Mouse (Mus musculus): Measurements from ENCODE around the gene 9530003J23Rik.

DNA sequence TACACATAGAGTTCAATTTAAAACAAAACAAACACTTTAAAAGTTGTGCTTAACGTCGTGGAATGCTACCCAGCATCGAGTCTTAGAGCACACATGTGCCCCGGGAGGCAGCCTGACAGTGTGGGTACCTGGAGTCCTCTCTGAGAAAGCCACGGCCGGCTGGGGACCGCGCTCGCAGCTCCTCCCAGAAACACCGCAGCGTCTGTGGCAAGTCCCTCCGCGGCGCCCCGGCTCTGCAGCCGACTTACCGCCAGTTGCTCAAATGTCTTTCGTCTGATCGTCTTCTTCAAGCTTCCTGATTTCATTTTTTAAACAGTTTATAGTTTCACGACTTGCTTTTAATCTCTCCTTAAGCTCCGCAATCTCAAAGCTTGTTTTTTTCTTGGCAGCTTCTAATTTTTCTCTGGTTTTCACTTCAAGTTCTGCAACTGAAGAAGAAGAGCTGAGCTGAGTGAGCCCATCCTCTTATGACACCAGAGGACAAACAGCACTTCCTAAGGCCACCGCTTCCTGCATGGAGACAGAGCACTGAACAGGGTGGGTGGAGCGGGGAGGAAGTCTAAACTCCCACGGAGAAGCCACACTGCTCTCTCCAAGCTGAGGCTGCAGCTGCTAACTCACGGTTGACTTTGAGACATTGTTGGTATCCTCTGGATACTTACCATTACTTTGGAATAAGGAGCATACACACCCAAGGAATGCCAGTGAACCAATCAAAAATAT, 22.9 kb downstream of the 9530003J23Rik start:
- TF ChIP-seq MYOD1 (IDR thresholded peaks at IDR 0.05; ENCODE audit: control insufficient read depth in 1 of 3, insufficient read length in 2 of 3, low read depth in 2 of 3), result no peak
- TF ChIP-seq POLR2A (IDR thresholded peaks at IDR 0.05; ENCODE audit: insufficient read length, low read depth), result no peak
- TF ChIP-seq MYOG (IDR thresholded peaks at IDR 0.05; ENCODE audit: control insufficient read depth in 1 of 3, insufficient read depth in 1 of 3, insufficient read length in 2 of 3, low read depth in 2 of 3), result no peak
- no peak for TF ChIP-seq USF1 (IDR thresholded peaks at IDR 0.05; ENCODE audit: low read depth)
- TF ChIP-seq TCF12 (IDR thresholded peaks at IDR 0.05; ENCODE audit: insufficient read depth, poor library complexity, severe bottlenecking), result no peak
- TF ChIP-seq MAX (IDR thresholded peaks at IDR 0.05; ENCODE audit: low read depth), result no peak
- no peak for TF ChIP-seq POLR2AphosphoS2 (IDR thresholded peaks at IDR 0.05; ENCODE audit: insufficient read length, low read depth)
- no peak for TF ChIP-seq E2F4 (IDR thresholded peaks at IDR 0.05; ENCODE audit: insufficient read depth)
- TF ChIP-seq CEBPB (IDR thresholded peaks at IDR 0.05; ENCODE audit: insufficient read depth, poor library complexity, severe bottlenecking), result no peak

Data from myocyte (in vitro differentiated cells).